Comparison of ENCODE assay signal across 13 mouse cellular contexts in genomic region chr1:59631986-59632659, GRCm38 (mm10).
"Had no signal": no experiment of that assay in that cellular context is flagged by ENCODE, and none has a peak within 500 bp of the region (broad histone marks: within the 10 kb centered on the region; RNA-seq: fewer than 3 reads in every experiment).

No protein-coding gene starts in this region.

- H3K27me3 ChIP-seq: limb, embryonic 13.5 days; midbrain, embryonic 15.5 days; neural tube, embryonic 12.5 days had no signal

- H3K9me3 ChIP-seq: limb, embryonic 13.5 days; midbrain, embryonic 15.5 days; neural tube, embryonic 12.5 days had no signal

- H3K27ac ChIP-seq: midbrain, embryonic 15.5 days; neural tube, embryonic 12.5 days; stomach, postnatal 0 days had no signal

- H3K4me2 ChIP-seq: midbrain, embryonic 11.5 days; midbrain, embryonic 15.5 days; neural tube, embryonic 12.5 days had no signal

- H3K4me3 ChIP-seq: limb, embryonic 13.5 days; midbrain, embryonic 15.5 days; neural tube, embryonic 12.5 days had no signal

- H3K36me3 ChIP-seq: limb, embryonic 13.5 days; midbrain, embryonic 15.5 days; neural tube, embryonic 12.5 days had no signal

- ATAC-seq: inflammation-experienced regulatory T-cells, adult 6 months; intestine, postnatal 0 days; midbrain, embryonic 15.5 days had no signal

- H3K4me1 ChIP-seq: midbrain, embryonic 15.5 days; neural tube, embryonic 12.5 days had no signal

- H3K9ac ChIP-seq: midbrain, embryonic 15.5 days; neural tube, embryonic 12.5 days had no signal

- DNase-seq: kidney, adult 8-10 months; kidney, postnatal 25 days; layer of hippocampus, adult 9-11 months; lung, adult 18-20 months; lung, postnatal 36 days; thymus, postnatal 14 days had no signal
